Mouse (Mus musculus): ENCODE measurements around the gene Ube2q2.
"Not testable (repeated sequence)": the region's sequence is repeated elsewhere in the genome, so short reads cannot be mapped to it uniquely, and the experiment has no call there.

The Ube2q2 gene

GRCm38 (mm10) chr9:55172195-55172685, 23.6 kb downstream of the Ube2q2 start:
- DNase-seq (ENCODE audit: extremely low spot score) = no peak

GRCm38 (mm10) chr9:55174235-55174634, 25.6 kb downstream of the Ube2q2 start:
- no peak for DNase-seq (ENCODE audit: extremely low spot score)

GRCm38 (mm10) chr9:55195876-55196275, 47.2 kb downstream of the Ube2q2 start:
- DNase-seq (ENCODE audit: extremely low spot score) = no peak

- no peak for DNase-seq (ENCODE audit: extremely low spot score)
Measured at GRCm38 (mm10) chr9:55198260-55198659, 49.6 kb downstream of the Ube2q2 start.

- DNase-seq (ENCODE audit: extremely low spot score) = no peak
Measured at GRCm38 (mm10) chr9:55199348-55199747, 50.7 kb downstream of the Ube2q2 start.

GRCm38 (mm10) chr9:55208458-55208789, 59.8 kb downstream of the Ube2q2 start:
- no peak for DNase-seq (ENCODE audit: extremely low spot score)

GRCm38 (mm10) chr9:55208790-55209481, 60.3 kb downstream of the Ube2q2 start, which contains the start of gene Fbxo22:
Fbxo22 (plus strand) TSS chr9:55208925.
- DNase-seq (ENCODE audit: extremely low spot score) = peak; percentile 89

- no peak for DNase-seq (ENCODE audit: extremely low spot score)
Measured at GRCm38 (mm10) chr9:55211611-55212010, 63.0 kb downstream of the Ube2q2 start.

DNA sequence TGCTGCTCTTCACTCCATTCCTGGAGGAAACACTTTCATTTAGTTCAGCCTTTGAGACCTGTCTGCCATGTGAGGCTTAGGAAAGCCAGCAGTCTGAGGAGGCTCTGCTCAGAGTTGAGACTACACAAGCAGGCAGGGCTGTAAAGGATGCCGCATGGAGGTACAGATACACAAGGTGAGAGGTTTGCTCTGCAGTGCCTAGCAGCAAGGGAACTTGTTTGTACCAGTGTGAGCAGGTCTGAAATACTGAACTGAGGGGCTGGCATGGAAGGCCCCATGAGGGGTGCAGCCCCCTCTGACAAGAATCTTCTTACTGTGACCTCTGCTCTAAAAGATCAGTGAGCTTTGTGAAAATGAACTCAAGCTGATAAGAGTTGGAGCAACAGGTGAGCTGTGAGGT, 64.7 kb downstream of the Ube2q2 start:
- DNase-seq (ENCODE audit: extremely low spot score) = no peak

GRCm38 (mm10) chr9:55215056-55215455, 66.4 kb downstream of the Ube2q2 start:
- DNase-seq (ENCODE audit: extremely low spot score) = no peak

DNA sequence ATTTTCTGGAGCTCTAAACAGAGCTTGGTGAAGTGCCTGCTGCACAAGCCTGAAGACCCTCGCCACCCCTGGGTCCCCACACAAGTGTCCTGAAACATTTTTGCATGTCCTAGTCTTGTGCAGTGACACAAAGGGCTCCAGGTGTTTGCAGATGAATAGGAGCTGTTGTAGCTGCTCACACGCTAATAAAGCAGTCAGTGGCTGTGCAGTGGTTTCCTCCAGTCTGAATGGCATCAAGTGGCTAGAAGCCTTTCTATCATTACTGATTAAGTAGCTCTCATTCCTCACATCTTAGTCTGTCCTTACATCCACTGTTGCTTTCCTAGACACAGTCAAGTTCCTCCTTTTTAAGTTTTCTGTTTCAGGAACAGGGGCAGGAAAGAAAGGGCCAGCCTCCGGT, 67.0 kb downstream of the Ube2q2 start:
- DNase-seq (ENCODE audit: extremely low spot score) = no peak

- no peak for DNase-seq (ENCODE audit: extremely low spot score)
Measured at GRCm38 (mm10) chr9:55216078-55216477, 67.4 kb downstream of the Ube2q2 start.

DNA sequence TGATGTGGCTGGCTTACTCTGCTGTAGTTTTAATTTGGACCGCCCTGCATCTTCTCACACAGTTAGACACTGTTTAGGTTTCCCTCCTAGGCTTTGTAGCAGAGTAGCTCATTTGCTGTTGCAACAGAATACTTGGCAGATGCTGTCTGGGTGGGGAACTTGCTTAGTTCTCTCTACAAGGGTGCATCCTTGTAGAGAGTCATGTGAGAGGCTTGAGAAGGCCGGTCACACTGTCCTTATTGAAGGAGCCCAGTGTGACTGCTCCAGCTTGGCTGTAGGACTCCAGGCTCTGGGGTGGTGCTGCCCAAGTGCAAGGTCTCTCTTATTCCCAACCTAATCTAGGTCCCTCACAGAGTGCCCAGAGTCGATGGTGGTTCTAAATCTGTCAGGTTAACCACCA, 68.7 kb downstream of the Ube2q2 start:
- no peak for DNase-seq (ENCODE audit: extremely low spot score)

DNA sequence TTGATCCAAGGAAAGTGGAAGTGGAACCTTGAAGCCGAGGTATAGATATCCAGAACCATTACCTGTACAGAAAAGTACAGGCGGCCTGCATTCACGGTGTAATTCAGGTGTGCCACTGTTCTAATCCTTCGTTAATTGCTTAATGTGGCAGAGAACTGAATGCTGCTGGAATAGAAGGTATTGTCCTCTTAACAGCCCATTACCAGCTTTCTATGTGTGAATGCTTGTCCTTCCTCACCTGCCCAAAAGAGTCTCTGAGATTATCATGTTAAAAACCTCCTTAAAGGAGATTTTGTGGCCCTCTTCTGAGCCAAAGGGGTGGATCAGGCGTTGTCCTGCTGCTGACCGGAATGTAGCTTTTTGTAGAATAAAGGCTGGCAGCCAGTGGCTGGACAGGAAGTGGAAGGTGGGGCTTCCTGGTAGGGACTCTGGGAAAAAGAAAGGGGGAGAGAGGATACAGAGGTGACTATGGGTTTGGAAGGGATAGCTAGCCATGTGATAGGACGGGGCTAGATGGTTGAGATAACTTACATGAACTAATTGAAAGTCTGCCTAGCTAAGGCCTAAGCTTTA, 76.6 kb downstream of the Ube2q2 start:
- DNase-seq (ENCODE audit: extremely low spot score) = no peak

DNA sequence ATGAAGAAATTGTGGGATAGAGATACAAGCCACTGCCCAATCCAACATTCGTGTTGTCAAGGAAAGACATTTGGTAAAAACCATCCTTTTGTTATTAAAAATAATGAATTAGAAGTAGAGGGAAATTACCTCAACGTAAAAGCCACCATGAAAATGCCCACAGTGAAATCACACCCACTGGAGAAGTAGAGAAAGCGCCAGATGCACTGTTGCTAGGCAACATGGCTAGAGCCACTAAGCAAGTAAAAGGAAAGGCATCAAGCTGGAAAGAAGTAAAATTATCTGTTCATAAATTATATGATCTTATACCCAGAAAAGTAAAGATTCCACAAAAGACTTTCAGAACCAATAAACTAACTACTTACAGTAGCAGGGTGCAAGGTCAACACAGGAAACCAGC, 77.6 kb downstream of the Ube2q2 start:
- DNase-seq (ENCODE audit: extremely low spot score) = no peak

- no peak for DNase-seq (ENCODE audit: extremely low spot score)
Measured at GRCm38 (mm10) chr9:55228149-55228548, 79.5 kb downstream of the Ube2q2 start.

DNA sequence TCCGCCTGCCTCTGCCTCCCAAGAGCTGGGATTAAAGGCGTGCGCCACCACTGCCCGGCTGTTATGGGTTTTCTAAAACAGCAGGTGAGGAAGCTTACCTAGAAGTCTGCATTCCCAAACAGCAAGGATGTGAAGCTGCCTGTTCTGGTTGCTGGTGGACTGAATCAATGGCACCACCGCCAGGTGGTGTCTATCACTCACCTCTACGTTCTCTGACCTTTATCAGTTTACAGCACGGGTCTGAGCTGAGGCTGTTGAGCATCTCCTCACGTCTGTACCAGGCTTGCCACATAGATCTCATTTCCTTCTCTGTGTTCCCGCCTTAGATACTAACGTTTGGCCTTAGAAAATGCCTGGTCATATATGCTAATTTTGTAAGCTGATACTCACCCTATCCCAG, 80.4 kb downstream of the Ube2q2 start:
- DNase-seq (ENCODE audit: extremely low spot score) = no peak

- no peak for DNase-seq (ENCODE audit: extremely low spot score)
Measured at GRCm38 (mm10) chr9:55231544-55231943, 82.9 kb downstream of the Ube2q2 start.

DNA sequence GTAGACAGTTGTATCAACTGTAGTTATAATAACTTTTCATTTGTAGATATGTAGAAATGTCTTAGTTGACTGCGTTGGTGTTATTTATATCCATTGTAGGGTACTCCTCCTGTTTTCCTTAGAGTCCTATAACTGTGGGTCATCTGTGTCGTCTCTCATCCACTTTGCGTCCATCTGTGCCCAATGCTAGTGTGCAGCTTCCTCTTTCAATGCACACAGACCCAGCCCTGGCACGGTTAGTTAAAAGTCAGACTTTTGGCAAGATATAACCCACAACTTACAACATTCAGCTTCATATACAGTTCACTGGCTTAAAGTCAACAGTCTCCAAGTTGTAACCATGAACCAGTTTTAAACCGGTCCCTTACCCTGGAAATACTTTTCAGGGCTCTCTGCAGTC, 83.5 kb downstream of the Ube2q2 start:
- no peak for DNase-seq (ENCODE audit: extremely low spot score)

DNA sequence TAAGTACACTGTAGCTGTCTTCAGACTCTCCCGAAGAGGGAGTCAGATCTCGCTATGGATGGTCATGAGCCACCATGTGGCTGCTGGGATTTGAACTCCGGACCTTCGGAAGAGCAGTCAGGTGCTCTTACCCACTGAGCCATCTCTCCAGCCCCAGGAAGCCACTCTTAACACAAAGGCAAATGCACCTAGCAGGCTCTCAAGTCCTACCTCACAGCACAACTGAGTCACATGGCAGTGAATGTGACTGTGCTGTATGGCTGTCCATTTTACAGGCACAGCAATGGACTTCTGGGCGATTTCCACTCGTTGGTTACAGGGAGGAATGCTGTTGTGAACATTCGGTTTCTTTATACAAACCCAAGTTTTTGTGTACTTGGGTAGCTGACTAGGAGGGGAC, 83.9 kb downstream of the Ube2q2 start:
- DNase-seq (ENCODE audit: extremely low spot score) = no peak

- not testable (repeated sequence) for DNase-seq (ENCODE audit: extremely low spot score)
Measured at GRCm38 (mm10) chr9:55233076-55233475, 84.4 kb downstream of the Ube2q2 start.

- no peak for DNase-seq (ENCODE audit: extremely low spot score)
Measured at GRCm38 (mm10) chr9:55236235-55237165, 87.8 kb downstream of the Ube2q2 start.

DNA sequence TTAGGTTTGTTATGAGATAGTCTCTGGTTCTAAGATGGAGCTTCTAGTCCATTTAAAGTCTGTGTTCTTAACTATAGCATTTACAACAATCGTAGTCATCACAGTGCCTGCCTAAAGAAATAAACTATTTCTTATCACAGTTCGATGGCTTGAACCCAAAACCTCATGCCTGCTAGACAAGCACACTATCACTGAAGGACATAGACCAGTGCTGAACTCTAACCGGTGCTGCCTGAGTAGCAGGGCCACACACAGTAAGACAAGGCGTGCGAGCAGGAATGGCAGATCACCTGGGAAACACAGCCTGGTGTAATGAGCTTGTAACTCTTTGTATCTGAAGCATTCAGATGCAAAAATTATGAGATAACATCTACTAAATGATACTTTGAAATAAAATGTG, 92.2 kb downstream of the Ube2q2 start:
- no peak for DNase-seq (ENCODE audit: extremely low spot score)

Measured in embryo, embryonic 9.5 days (tissue).